Mouse (Mus musculus): Measurements from ENCODE around the gene Pttg1ip.

Pttg1ip gene

GRCm38 (mm10) chr10:77581408-77582284, at the start of gene Pttg1ip:
Pttg1ip (plus strand) TSS chr10:77581720.
- under 1% methylated on average over 64 of the region's 64 CpGs for WGBS

GRCm38 (mm10) chr10:77532020-77532413, 49.5 kb upstream of the Pttg1ip start:
- 75% methylated on average over 1 of the region's 1 CpGs for WGBS

- 79% methylated on average over 8 of the region's 8 CpGs for WGBS
Observed at GRCm38 (mm10) chr10:77536727-77537126, 44.8 kb upstream of the Pttg1ip start.

GRCm38 (mm10) chr10:77537215-77538209, 44.0 kb upstream of the Pttg1ip start:
- 81% methylated on average over 11 of the region's 11 CpGs for WGBS

- 68% methylated on average over 7 of the region's 7 CpGs for WGBS
Observed at GRCm38 (mm10) chr10:77539320-77539945, 42.1 kb upstream of the Pttg1ip start.

- 83% methylated on average over 4 of the region's 4 CpGs for WGBS
Observed at GRCm38 (mm10) chr10:77540576-77541102, 40.9 kb upstream of the Pttg1ip start.

GRCm38 (mm10) chr10:77541864-77542666, 39.5 kb upstream of the Pttg1ip start:
- 85% methylated on average over 10 of the region's 10 CpGs for WGBS

- WGBS: 51% methylated on average over 7 of the region's 7 CpGs
Observed at GRCm38 (mm10) chr10:77543226-77543625, 38.3 kb upstream of the Pttg1ip start.

- WGBS: 34% methylated on average over 5 of the region's 5 CpGs
Observed at GRCm38 (mm10) chr10:77544916-77545315, 36.6 kb upstream of the Pttg1ip start.

- 88% methylated on average over 10 of the region's 10 CpGs for WGBS
Observed at GRCm38 (mm10) chr10:77548576-77548975, 32.9 kb upstream of the Pttg1ip start.

- 74% methylated on average over 11 of the region's 11 CpGs for WGBS
Observed at GRCm38 (mm10) chr10:77550874-77551273, 30.6 kb upstream of the Pttg1ip start.

- 94% methylated on average over 5 of the region's 5 CpGs for WGBS
Observed at GRCm38 (mm10) chr10:77552162-77552561, 29.4 kb upstream of the Pttg1ip start.

GRCm38 (mm10) chr10:77553285-77553684, 28.2 kb upstream of the Pttg1ip start:
- 78% methylated on average over 4 of the region's 4 CpGs for WGBS

GRCm38 (mm10) chr10:77554918-77555317, 26.6 kb upstream of the Pttg1ip start:
- 93% methylated on average over 4 of the region's 4 CpGs for WGBS

GRCm38 (mm10) chr10:77556631-77557030, 24.9 kb upstream of the Pttg1ip start:
- WGBS: 80% methylated on average over 7 of the region's 7 CpGs

GRCm38 (mm10) chr10:77557641-77558040, 23.9 kb upstream of the Pttg1ip start:
- WGBS: 94% methylated on average over 4 of the region's 4 CpGs

GRCm38 (mm10) chr10:77560090-77560489, 21.4 kb upstream of the Pttg1ip start:
- WGBS: 88% methylated on average over 11 of the region's 11 CpGs

- WGBS: 93% methylated on average over 9 of the region's 9 CpGs
Observed at GRCm38 (mm10) chr10:77560830-77561229, 20.7 kb upstream of the Pttg1ip start.

- WGBS: 81% methylated on average over 2 of the region's 2 CpGs
Observed at GRCm38 (mm10) chr10:77561508-77561907, 20.0 kb upstream of the Pttg1ip start.

GRCm38 (mm10) chr10:77565005-77565404, 16.5 kb upstream of the Pttg1ip start:
- 84% methylated on average over 8 of the region's 8 CpGs for WGBS

GRCm38 (mm10) chr10:77566651-77567050, 14.9 kb upstream of the Pttg1ip start:
- WGBS: 32% methylated on average over 8 of the region's 8 CpGs

Data from cerebral cortex, adult 2 months (tissue).